Mouse (Mus musculus) E14TG2a.4 (cell line): ENCODE results near the gene Hoxa5.

ENCODE experiments used
- CTCF ChIP-seq: conservative IDR thresholded peaks from 2 replicates; pipeline ENCODE4 v1.5.1; 2014; ENCODE audit warnings: low read length
- NANOG ChIP-seq: IDR thresholded peaks from 2 replicates; pipeline ENCODE4 v1.6.1; 2014; ENCODE audit warnings: borderline replicate concordance, low read length, mixed read lengths

GRCm38 (mm10) chr6:52200073-52200750 lies 4.2 kb downstream of the Hoxa5 start:
- TF ChIP-seq CTCF (no peak), NANOG (no peak)
